ENCODE assay signal across 30 mouse cellular contexts in genomic region chr2:157979241-157979640, GRCm38 (mm10).
"Had no signal": no experiment of that assay in that cellular context is flagged by ENCODE, and none has a peak within 500 bp of the region (broad histone marks: within the 10 kb centered on the region; RNA-seq: fewer than 3 reads in every experiment).

No protein-coding gene starts in this region.

- H3K4me3 ChIP-seq: heart, embryonic 10.5 days; heart, embryonic 12.5 days; heart, embryonic 13.5 days; heart, embryonic 15.5 days; hindbrain, embryonic 10.5 days; hindbrain, embryonic 12.5 days; hindbrain, embryonic 13.5 days; hindbrain, embryonic 15.5 days; intestine, embryonic 15.5 days; kidney, embryonic 15.5 days; left cerebral cortex, adult 2 months had no signal

- H3K27ac ChIP-seq: heart, embryonic 10.5 days; heart, embryonic 13.5 days; heart, embryonic 15.5 days; hindbrain, embryonic 10.5 days; hindbrain, embryonic 12.5 days; hindbrain, embryonic 13.5 days; hindbrain, embryonic 14.5 days; hindbrain, embryonic 15.5 days; hindbrain, postnatal 0 days; intestine, embryonic 15.5 days; kidney, embryonic 15.5 days; kidney, postnatal 0 days; left cerebral cortex, adult 2 months had no signal

- DNase-seq: heart, postnatal 10 days; heart, postnatal 14 days; heart, postnatal 36 days; heart, postnatal 4 days; kidney, adult 11 months; kidney, adult 18-20 months; kidney, adult 2 months; kidney, adult 8-10 months; kidney, adult 9 months; kidney, postnatal 10 days; kidney, postnatal 14 days; kidney, postnatal 25 days; kidney, postnatal 36 days; kidney, postnatal 4 days; layer of hippocampus, adult 9-11 months; layer of hippocampus, postnatal 36 days had no signal
